Mouse (Mus musculus): ENCODE measurements around the gene Gm45521. TPM values are rescaled to one million over a fixed set of nuclear protein-coding genes. Genes with fewer than 3 reads are reported as not detected.

Gene Gm45521
- total RNA-seq (2012; rRNA removed), result 1.0 and 4.0 TPM in 2 replicates

DNA sequence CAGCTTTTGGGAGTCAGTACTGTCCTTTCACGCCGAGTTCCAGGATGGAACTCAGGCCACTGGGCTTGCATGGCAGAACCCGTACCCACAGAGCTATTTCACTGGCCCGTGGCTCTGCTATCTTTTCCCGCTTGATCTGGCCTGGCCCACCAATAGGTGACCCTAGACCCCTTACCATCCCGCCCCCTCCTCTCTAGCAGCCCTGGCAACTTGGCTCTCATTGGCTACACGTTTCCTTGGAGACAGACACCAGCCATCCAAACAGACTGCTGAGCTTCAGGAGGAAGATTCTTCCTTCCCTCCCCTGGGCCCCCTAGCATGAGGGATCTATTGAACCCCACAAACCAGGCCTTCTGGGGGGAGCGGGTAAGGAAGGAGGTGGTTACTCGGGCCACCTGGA, at the start of gene Gm45521:
Gene Gm45521, plus strand, starts transcription at position 240 of the 400 bp plus-strand sequence.
- Histone ChIP-seq H3K9me3 (ENCODE audit: control insufficient read depth, insufficient read depth, low read depth, low read length) (no peaks in the 10 kb centered on the region), H3K9ac (ENCODE audit: insufficient read depth, low read depth, low read length, poor library complexity, severe bottlenecking) (peak within 1 kb of the TSS; percentile 46), H3K27ac (ENCODE audit: insufficient read depth, low read depth, low read length, poor library complexity, severe bottlenecking) (peak within 1 kb of the TSS; percentile 13; the same call in 1 of the 2 replicates), H3K4me3 (ENCODE audit: insufficient read depth in 1 of 2, low read depth in 1 of 2, low read length in 2 of 2, poor library complexity in 1 of 2, severe bottlenecking in 1 of 2) (peak within 1 kb of the TSS; percentile 1 to 27; a peak in 3 of 4 replicates), H3K4me1 (ENCODE audit: control insufficient read depth in 2 of 2, insufficient read depth in 2 of 2, low read length in 2 of 2, poor library complexity in 1 of 2) (peaks cover 8 to 40% of the 10 kb centered on the region in 2 experiments), H3K36me3 (ENCODE audit: control insufficient read depth, insufficient read depth, low read length, poor library complexity, severe bottlenecking) (no peaks in the 10 kb centered on the region)
- DNase-seq (ENCODE audit: low read depth, low spot score), result no peak
- in situ Hi-C loops (cut with MboI; ENCODE audit: low sequenced_read_pairs in 2 of 2, unreplicated experiment in 2 of 2), result loop anchor here in 1 of 2 experiments (25.0 kb wide), 1 partner anchor 380 kb away; no protein-coding TSS in a partner anchor
- TF ChIP-seq HCFC1 (IDR thresholded peaks at IDR 0.05; ENCODE audit: borderline replicate concordance, insufficient read depth, low read length), result no peak
- no peak for TF ChIP-seq MAFK (IDR thresholded peaks at IDR 0.05; ENCODE audit: insufficient read depth, low read depth, low read length)
- TF ChIP-seq ZC3H11A (IDR thresholded peaks at IDR 0.05; ENCODE audit: borderline replicate concordance, low read depth, low read length), result no peak
- no peak for TF ChIP-seq ZNF384 (IDR thresholded peaks at IDR 0.05; ENCODE audit: low read depth, low read length)
- TF ChIP-seq CHD2 (IDR thresholded peaks at IDR 0.05; ENCODE audit: low read depth, low read length), result no peak

DNA sequence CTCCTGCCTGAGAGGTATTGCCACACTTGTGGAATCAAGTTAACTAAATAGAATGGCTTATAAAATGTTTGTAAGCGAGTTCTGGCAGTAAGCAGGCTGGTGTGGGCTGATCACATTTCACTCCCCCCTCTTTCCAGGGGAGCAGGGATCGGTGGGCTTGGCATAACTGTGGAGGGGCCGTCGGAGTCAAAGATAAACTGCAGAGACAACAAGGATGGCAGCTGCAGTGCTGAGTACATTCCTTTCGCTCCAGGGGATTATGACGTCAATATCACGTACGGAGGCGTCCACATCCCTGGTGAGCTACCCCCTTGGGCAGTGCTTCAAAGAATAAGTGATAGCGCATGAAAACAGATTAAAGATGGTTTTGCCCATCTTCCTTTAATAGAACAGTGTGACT, 47.6 kb upstream of the Gm45521 start:
- TF ChIP-seq ZC3H11A (IDR thresholded peaks at IDR 0.05; ENCODE audit: borderline replicate concordance, low read depth, low read length), result no peak
- no peak for TF ChIP-seq ZNF384 (IDR thresholded peaks at IDR 0.05; ENCODE audit: low read depth, low read length)
- in situ Hi-C loops (cut with MboI; ENCODE audit: low sequenced_read_pairs in 2 of 2, unreplicated experiment in 2 of 2), result no loop called here
- peaks cover 29% of the 10 kb centered on the region; the same call in 1 of the 2 replicates for H3K36me3 ChIP-seq (ENCODE audit: control insufficient read depth, insufficient read depth, low read length, poor library complexity, severe bottlenecking)
- no peak overlapping the region for H3K9ac ChIP-seq (ENCODE audit: insufficient read depth, low read depth, low read length, poor library complexity, severe bottlenecking)
- no peak overlapping the region for H3K4me3 ChIP-seq (ENCODE audit: insufficient read depth in 1 of 2, low read depth in 1 of 2, low read length in 2 of 2, poor library complexity in 1 of 2, severe bottlenecking in 1 of 2)
- DNase-seq (ENCODE audit: low read depth, low spot score), result no peak
- H3K4me1 ChIP-seq (ENCODE audit: control insufficient read depth in 2 of 2, insufficient read depth in 2 of 2, low read length in 2 of 2, poor library complexity in 1 of 2), result peaks cover 0 to 2% of the 10 kb centered on the region in 2 experiments; a peak in 2 of 4 replicates
- no peak overlapping the region for H3K27ac ChIP-seq (ENCODE audit: insufficient read depth, low read depth, low read length, poor library complexity, severe bottlenecking)
- H3K9me3 ChIP-seq (ENCODE audit: control insufficient read depth, insufficient read depth, low read depth, low read length), result no peaks in the 10 kb centered on the region

DNA sequence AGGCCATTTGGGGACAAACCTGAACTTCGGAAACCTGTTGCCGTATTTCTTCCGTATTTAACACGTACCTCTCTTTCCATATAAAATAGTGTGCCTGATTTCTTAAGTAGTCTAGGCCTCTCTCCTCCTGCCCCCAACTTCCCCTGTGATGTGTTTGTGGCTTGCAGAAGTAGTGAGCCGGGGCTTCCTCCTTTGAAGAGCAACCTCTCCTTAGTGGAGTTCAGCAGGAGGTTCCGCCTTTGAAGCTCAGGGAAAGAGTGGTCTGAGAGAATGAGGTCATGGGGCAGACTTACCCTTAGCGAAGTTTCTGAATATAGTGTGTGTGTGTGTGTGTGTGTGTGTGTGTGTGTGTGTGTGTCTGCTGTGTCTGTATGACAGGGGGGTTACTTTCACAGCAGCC, 43.2 kb upstream of the Gm45521 start:
- H3K27ac ChIP-seq (ENCODE audit: insufficient read depth, low read depth, low read length, poor library complexity, severe bottlenecking), result no peak overlapping the region
- no peak overlapping the region for H3K4me3 ChIP-seq (ENCODE audit: insufficient read depth in 1 of 2, low read depth in 1 of 2, low read length in 2 of 2, poor library complexity in 1 of 2, severe bottlenecking in 1 of 2)
- no peaks in the 10 kb centered on the region for H3K9me3 ChIP-seq (ENCODE audit: control insufficient read depth, insufficient read depth, low read depth, low read length)
- in situ Hi-C loops (cut with MboI; ENCODE audit: low sequenced_read_pairs in 2 of 2, unreplicated experiment in 2 of 2), result no loop called here
- peaks cover 0 to 2% of the 10 kb centered on the region in 2 experiments; a peak in 2 of 4 replicates for H3K4me1 ChIP-seq (ENCODE audit: control insufficient read depth in 2 of 2, insufficient read depth in 2 of 2, low read length in 2 of 2, poor library complexity in 1 of 2)
- no peak for DNase-seq (ENCODE audit: low read depth, low spot score)
- TF ChIP-seq MAFK (IDR thresholded peaks at IDR 0.05; ENCODE audit: insufficient read depth, low read depth, low read length) (no peak), ZC3H11A (IDR thresholded peaks at IDR 0.05; ENCODE audit: borderline replicate concordance, low read depth, low read length) (no peak), HCFC1 (IDR thresholded peaks at IDR 0.05; ENCODE audit: borderline replicate concordance, insufficient read depth, low read length) (no peak), CHD2 (IDR thresholded peaks at IDR 0.05; ENCODE audit: low read depth, low read length) (no peak)
- H3K9ac ChIP-seq (ENCODE audit: insufficient read depth, low read depth, low read length, poor library complexity, severe bottlenecking), result no peak overlapping the region
- H3K36me3 ChIP-seq (ENCODE audit: control insufficient read depth, insufficient read depth, low read length, poor library complexity, severe bottlenecking), result peaks cover 41% of the 10 kb centered on the region

DNA sequence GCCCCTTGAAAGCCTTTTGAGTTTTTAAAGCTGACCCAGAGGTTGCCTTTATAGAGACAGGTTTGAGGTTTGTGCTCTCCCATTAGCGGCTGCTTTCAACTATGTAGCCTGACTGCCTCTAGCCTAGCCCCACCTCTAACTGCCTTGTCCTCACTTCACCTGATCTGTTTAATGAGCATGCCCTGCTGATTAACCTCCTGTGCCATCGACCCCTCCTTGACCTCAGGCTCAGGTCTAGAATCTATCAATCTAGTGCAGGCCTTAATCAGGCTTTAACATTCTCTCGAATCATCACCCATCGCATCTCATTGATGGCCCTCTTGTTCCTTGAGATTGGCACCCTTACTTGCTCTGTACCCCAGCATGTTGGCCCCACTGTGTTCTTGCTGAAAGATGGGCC, 42.6 kb upstream of the Gm45521 start:
- H3K9me3 ChIP-seq (ENCODE audit: control insufficient read depth, insufficient read depth, low read depth, low read length), result no peaks in the 10 kb centered on the region
- TF ChIP-seq ZNF384 (IDR thresholded peaks at IDR 0.05; ENCODE audit: low read depth, low read length), result no peak
- TF ChIP-seq CHD2 (IDR thresholded peaks at IDR 0.05; ENCODE audit: low read depth, low read length), result no peak
- TF ChIP-seq ZC3H11A (IDR thresholded peaks at IDR 0.05; ENCODE audit: borderline replicate concordance, low read depth, low read length), result no peak
- no peak for TF ChIP-seq MAFK (IDR thresholded peaks at IDR 0.05; ENCODE audit: insufficient read depth, low read depth, low read length)
- TF ChIP-seq HCFC1 (IDR thresholded peaks at IDR 0.05; ENCODE audit: borderline replicate concordance, insufficient read depth, low read length), result no peak
- no peak overlapping the region for H3K4me3 ChIP-seq (ENCODE audit: insufficient read depth in 1 of 2, low read depth in 1 of 2, low read length in 2 of 2, poor library complexity in 1 of 2, severe bottlenecking in 1 of 2)
- peaks cover 0 to 2% of the 10 kb centered on the region in 2 experiments; a peak in 2 of 4 replicates for H3K4me1 ChIP-seq (ENCODE audit: control insufficient read depth in 2 of 2, insufficient read depth in 2 of 2, low read length in 2 of 2, poor library complexity in 1 of 2)
- no peak for DNase-seq (ENCODE audit: low read depth, low spot score)
- no peak overlapping the region for H3K9ac ChIP-seq (ENCODE audit: insufficient read depth, low read depth, low read length, poor library complexity, severe bottlenecking)
- no peak overlapping the region for H3K27ac ChIP-seq (ENCODE audit: insufficient read depth, low read depth, low read length, poor library complexity, severe bottlenecking)
- peaks cover 45% of the 10 kb centered on the region for H3K36me3 ChIP-seq (ENCODE audit: control insufficient read depth, insufficient read depth, low read length, poor library complexity, severe bottlenecking)
- in situ Hi-C loops (cut with MboI; ENCODE audit: low sequenced_read_pairs in 2 of 2, unreplicated experiment in 2 of 2), result no loop called here

All from ES-E14 (cell line).